Mouse (Mus musculus) lung, postnatal 0 days (tissue): ENCODE data around the gene Efcc1.
A peak's percentile ranks its signal among the peaks of the same experiment; 100 is the strongest.

Source experiments
- CTCF ChIP-seq: IDR thresholded peaks from 2 replicates; pipeline ENCODE4 v1.5.1; 2016; ENCODE audit warnings: antibody characterized with exemption, mild to moderate bottlenecking
- EP300 ChIP-seq: IDR thresholded peaks from 2 replicates; pipeline ENCODE4 v1.6.1; 2016; ENCODE audit warnings: antibody characterized with exemption, mild to moderate bottlenecking, control low read depth

DNA sequence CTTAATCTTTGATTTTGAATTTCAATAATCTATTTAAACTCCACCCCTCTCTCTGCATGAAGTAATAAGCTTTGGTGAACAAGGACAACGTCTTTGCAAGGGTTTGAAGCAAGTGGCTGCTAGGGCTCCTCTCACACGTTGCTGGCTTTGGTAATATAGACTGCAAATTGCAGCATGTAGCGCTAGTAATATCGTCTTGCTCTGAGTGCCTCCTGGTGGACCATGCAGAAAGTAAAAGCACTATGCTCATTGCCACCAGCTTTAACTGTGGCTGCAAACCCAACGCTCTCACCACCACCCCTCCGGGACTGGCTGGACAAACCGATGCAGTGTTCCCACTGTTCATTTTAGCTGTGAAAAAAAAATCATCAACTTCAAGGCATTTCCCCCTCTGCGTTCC is 40.0 kb downstream of the Efcc1 start:
- no peak for TF ChIP-seq EP300
- TF ChIP-seq CTCF = peak; percentile 71
